Mouse (Mus musculus): ENCODE measurements around the gene Rundc3a. TPM values are rescaled to one million over a fixed set of nuclear protein-coding genes. Genes with fewer than 3 reads are reported as not detected.

Gene Rundc3a
- polyA plus RNA-seq, 1 experiment: 3.2 TPM

- TF ChIP-seq POLR2A (IDR thresholded peaks at IDR 0.05; ENCODE audit: borderline replicate concordance, control insufficient read depth, low read depth, low read length): no peak
- no peak for TF ChIP-seq CTCF (IDR thresholded peaks at IDR 0.05; ENCODE audit: control insufficient read depth, insufficient read depth, low read length)
- 83% methylated on average over 12 of the region's 12 CpGs for WGBS
- H3K4me1 ChIP-seq (ENCODE audit: control insufficient read depth, insufficient read depth, low read length): no peaks in the 10 kb centered on the region; the same call in 1 of the 2 replicates
- H3K4me3 ChIP-seq (replicated peaks; ENCODE audit: control insufficient read depth, low read depth, low read length): no peak overlapping the region
- H3K27ac ChIP-seq (ENCODE audit: control insufficient read depth, insufficient read depth, low read depth, low read length, poor library complexity): peak overlapping the region; percentile 55
These were observed 21.1 kb upstream of the Rundc3a start for GRCm38 (mm10) chr11:102371926-102372685.

GRCm38 (mm10) chr11:102372936-102373335, 20.3 kb upstream of the Rundc3a start:
- Histone ChIP-seq H3K4me1 (ENCODE audit: control insufficient read depth, insufficient read depth, low read length) (no peaks in the 10 kb centered on the region; the same call in 1 of the 2 replicates), H3K27ac (ENCODE audit: control insufficient read depth, insufficient read depth, low read depth, low read length, poor library complexity) (peak overlapping the region; percentile 55), H3K4me3 (replicated peaks; ENCODE audit: control insufficient read depth, low read depth, low read length) (peak overlapping the region; percentile 19)
- peak; percentile 30; the same call in 1 of the 2 replicates for TF ChIP-seq POLR2A (IDR thresholded peaks at IDR 0.05; ENCODE audit: borderline replicate concordance, control insufficient read depth, low read depth, low read length)
- no peak for TF ChIP-seq CTCF (IDR thresholded peaks at IDR 0.05; ENCODE audit: control insufficient read depth, insufficient read depth, low read length)
- WGBS: 53% methylated on average over 14 of the region's 14 CpGs

GRCm38 (mm10) chr11:102373646-102374045, 19.6 kb upstream of the Rundc3a start:
- WGBS: 45% methylated on average over 2 of the region's 2 CpGs
- TF ChIP-seq CTCF (IDR thresholded peaks at IDR 0.05; ENCODE audit: control insufficient read depth, insufficient read depth, low read length): no peak
- TF ChIP-seq POLR2A (IDR thresholded peaks at IDR 0.05; ENCODE audit: borderline replicate concordance, control insufficient read depth, low read depth, low read length): no peak
- H3K27ac ChIP-seq (ENCODE audit: control insufficient read depth, insufficient read depth, low read depth, low read length, poor library complexity): peak overlapping the region; percentile 55

GRCm38 (mm10) chr11:102374108-102374725, 19.0 kb upstream of the Rundc3a start:
- Histone ChIP-seq H3K4me1 (ENCODE audit: control insufficient read depth, insufficient read depth, low read length) (no peaks in the 10 kb centered on the region), H3K4me3 (replicated peaks; ENCODE audit: control insufficient read depth, low read depth, low read length) (no peak overlapping the region), H3K27ac (ENCODE audit: control insufficient read depth, insufficient read depth, low read depth, low read length, poor library complexity) (peak overlapping the region; percentile 55)
- TF ChIP-seq CTCF (IDR thresholded peaks at IDR 0.05; ENCODE audit: control insufficient read depth, insufficient read depth, low read length): no peak
- TF ChIP-seq POLR2A (IDR thresholded peaks at IDR 0.05; ENCODE audit: borderline replicate concordance, control insufficient read depth, low read depth, low read length): no peak
- WGBS: 79% methylated on average over 7 of the region's 7 CpGs

More at GRCm38 (mm10) chr11:102373646-102374045, 19.6 kb upstream of the Rundc3a start:
- no peaks in the 10 kb centered on the region; the same call in 1 of the 2 replicates for H3K4me1 ChIP-seq (ENCODE audit: control insufficient read depth, insufficient read depth, low read length)
- peak overlapping the region; percentile 0 for H3K4me3 ChIP-seq (replicated peaks; ENCODE audit: control insufficient read depth, low read depth, low read length)

GRCm38 (mm10) chr11:102375196-102376173, 17.7 kb upstream of the Rundc3a start:
- 12% methylated on average over 23 of the region's 23 CpGs for WGBS
- Histone ChIP-seq H3K4me1 (ENCODE audit: control insufficient read depth, insufficient read depth, low read length) (no peaks in the 10 kb centered on the region), H3K4me3 (replicated peaks; ENCODE audit: control insufficient read depth, low read depth, low read length) (peak overlapping the region; percentile 54), H3K27ac (ENCODE audit: control insufficient read depth, insufficient read depth, low read depth, low read length, poor library complexity) (peak overlapping the region; percentile 98)
- TF ChIP-seq CTCF (IDR thresholded peaks at IDR 0.05; ENCODE audit: control insufficient read depth, insufficient read depth, low read length): no peak
- peak; percentile 40; the same call in 1 of the 2 replicates for TF ChIP-seq POLR2A (IDR thresholded peaks at IDR 0.05; ENCODE audit: borderline replicate concordance, control insufficient read depth, low read depth, low read length)

GRCm38 (mm10) chr11:102376196-102376835, 16.9 kb upstream of the Rundc3a start:
- peak overlapping the region; percentile 98 for H3K27ac ChIP-seq (ENCODE audit: control insufficient read depth, insufficient read depth, low read depth, low read length, poor library complexity)
- peak overlapping the region; percentile 40 for H3K4me3 ChIP-seq (replicated peaks; ENCODE audit: control insufficient read depth, low read depth, low read length)
- no peaks in the 10 kb centered on the region for H3K4me1 ChIP-seq (ENCODE audit: control insufficient read depth, insufficient read depth, low read length)
- TF ChIP-seq CTCF (IDR thresholded peaks at IDR 0.05; ENCODE audit: control insufficient read depth, insufficient read depth, low read length) (no peak), POLR2A (IDR thresholded peaks at IDR 0.05; ENCODE audit: borderline replicate concordance, control insufficient read depth, low read depth, low read length) (no peak)
- 49% methylated on average over 8 of the region's 8 CpGs for WGBS

- Histone ChIP-seq H3K27ac (ENCODE audit: control insufficient read depth, insufficient read depth, low read depth, low read length, poor library complexity) (no peak overlapping the region), H3K4me3 (replicated peaks; ENCODE audit: control insufficient read depth, low read depth, low read length) (no peak overlapping the region), H3K4me1 (ENCODE audit: control insufficient read depth, insufficient read depth, low read length) (no peaks in the 10 kb centered on the region)
- TF ChIP-seq POLR2A (IDR thresholded peaks at IDR 0.05; ENCODE audit: borderline replicate concordance, control insufficient read depth, low read depth, low read length) (no peak), CTCF (IDR thresholded peaks at IDR 0.05; ENCODE audit: control insufficient read depth, insufficient read depth, low read length) (peak; percentile 35; the same call in 1 of the 2 replicates)
- 59% methylated on average over 12 of the region's 12 CpGs for WGBS
These were observed 16.0 kb upstream of the Rundc3a start for GRCm38 (mm10) chr11:102377186-102377585.
